15 mouse cellular contexts compared by ENCODE assay signal in genomic region chr4:63232542-63233020, GRCm38 (mm10). TPM values are rescaled to one million over a fixed set of nuclear protein-coding genes. Genes with fewer than 3 reads are reported as not detected.
DNase-seq lines count a peak whose midpoint lies in the region; ATAC-seq and TF ChIP-seq lines count a peak whose summit lies in the region.
"Had no signal": no experiment of that assay in that cellular context is flagged by ENCODE, and none has a peak within 500 bp of the region (broad histone marks: within the 10 kb centered on the region; RNA-seq: fewer than 3 reads in every experiment).

No protein-coding gene starts in this region.

- no peak overlapping the region for H3K4me3 ChIP-seq in kidney, embryonic 14.5 days (ENCODE audit: low read length)
- H3K4me3 ChIP-seq in intestine, postnatal 0 days (ENCODE audit: low read depth, low read length), result no peak overlapping the region
- H3K4me3 ChIP-seq in stomach, embryonic 14.5 days (ENCODE audit: low read depth, low read length), result no peak overlapping the region
- H3K4me3 ChIP-seq: erythroblast, embryonic 14.5 days; gastrocnemius, adult 2 months; neural tube, embryonic 12.5 days had no signal

- peaks cover 49% of the 10 kb centered on the region for H3K4me1 ChIP-seq in kidney, embryonic 14.5 days (ENCODE audit: control insufficient read depth, insufficient read depth, low read length)
- H3K4me1 ChIP-seq in intestine, postnatal 0 days (replicated peaks; ENCODE audit: control insufficient read depth, insufficient read depth, low read length), result peaks cover 10% of the 10 kb centered on the region
- peaks cover 37% of the 10 kb centered on the region for H3K4me1 ChIP-seq in stomach, embryonic 14.5 days (ENCODE audit: control insufficient read depth, insufficient read depth, low read length)

- H3K27me3 ChIP-seq in kidney, embryonic 14.5 days (ENCODE audit: control insufficient read depth, insufficient read depth, low read length), result no peaks in the 10 kb centered on the region
- H3K27me3 ChIP-seq in intestine, postnatal 0 days (replicated peaks; ENCODE audit: control insufficient read depth, insufficient read depth, low read length), result no peaks in the 10 kb centered on the region
- no peaks in the 10 kb centered on the region for H3K27me3 ChIP-seq in stomach, embryonic 14.5 days (ENCODE audit: control insufficient read depth, insufficient read depth, low read length)
- H3K27me3 ChIP-seq: neural tube, embryonic 12.5 days had no signal

- no peak overlapping the region for H3K4me2 ChIP-seq in kidney, embryonic 14.5 days (replicated peaks; ENCODE audit: low read depth, low read length)
- no peak overlapping the region for H3K4me2 ChIP-seq in intestine, postnatal 0 days (replicated peaks; ENCODE audit: low read depth)
- H3K4me2 ChIP-seq in stomach, embryonic 14.5 days (replicated peaks; ENCODE audit: low read depth, low read length), result no peak overlapping the region
- H3K4me2 ChIP-seq: midbrain, embryonic 11.5 days; neural tube, embryonic 12.5 days had no signal

- peaks cover 6% of the 10 kb centered on the region; the same call in 1 of the 2 replicates for H3K36me3 ChIP-seq in kidney, embryonic 14.5 days (ENCODE audit: control insufficient read depth, insufficient read depth, low read length)
- H3K36me3 ChIP-seq in intestine, postnatal 0 days (ENCODE audit: control insufficient read depth, insufficient read depth), result no peaks in the 10 kb centered on the region
- H3K36me3 ChIP-seq in stomach, embryonic 14.5 days (ENCODE audit: control insufficient read depth, insufficient read depth, low read length), result peaks cover 29% of the 10 kb centered on the region
- H3K36me3 ChIP-seq: neural tube, embryonic 12.5 days had no signal

- H3K27ac ChIP-seq in kidney, embryonic 14.5 days (ENCODE audit: low read depth, low read length), result no peak overlapping the region
- no peak overlapping the region; the same call in 1 of the 2 replicates for H3K27ac ChIP-seq in intestine, postnatal 0 days (ENCODE audit: low read depth, low read length)
- peak overlapping the region; percentile 87; the same call in 1 of the 2 replicates for H3K27ac ChIP-seq in stomach, embryonic 14.5 days (ENCODE audit: low read length)
- H3K27ac ChIP-seq: gastrocnemius, adult 2 months; neural tube, embryonic 12.5 days had no signal

- DNase-seq in adrenal gland, adult (ENCODE audit: inconsistent age in 2 of 2, low spot score in 1 of 2), result peak; percentile 32 to 71
- no peak for DNase-seq in adrenal gland, postnatal 10 days
- peak; percentile 95 for DNase-seq in kidney, adult 11 months
- DNase-seq in gastrocnemius, postnatal 36 days, result no peak
- DNase-seq in thymus, postnatal 0 days (ENCODE audit: low spot score), result no peak
- DNase-seq: gastrocnemius, adult 2 months; right cerebral cortex, postnatal 14 days had no signal

- H3K9ac ChIP-seq in kidney, embryonic 14.5 days (ENCODE audit: low read depth, low read length), result no peak overlapping the region
- H3K9ac ChIP-seq in intestine, postnatal 0 days (ENCODE audit: low read depth, low read length), result no peak overlapping the region
- H3K9ac ChIP-seq in stomach, embryonic 14.5 days (replicated peaks; ENCODE audit: low read depth, low read length), result no peak overlapping the region
- H3K9ac ChIP-seq: neural tube, embryonic 12.5 days had no signal

- H3K9me3 ChIP-seq in kidney, embryonic 14.5 days (ENCODE audit: control insufficient read depth, low read length), result no peaks in the 10 kb centered on the region
- H3K9me3 ChIP-seq in intestine, postnatal 0 days (ENCODE audit: control insufficient read depth), result no peaks in the 10 kb centered on the region
- no peaks in the 10 kb centered on the region for H3K9me3 ChIP-seq in stomach, embryonic 14.5 days (ENCODE audit: control insufficient read depth, low read depth, low read length)
- H3K9me3 ChIP-seq: neural tube, embryonic 12.5 days had no signal

- ATAC-seq in kidney, embryonic 14.5 days (ENCODE audit: low FRiP score, low TSS enrichment), result no peak
- peak; percentile 37; the same call in 1 of the 2 replicates for ATAC-seq in intestine, postnatal 0 days
- ATAC-seq in stomach, embryonic 14.5 days (ENCODE audit: insufficient number of reproducible peaks, insufficient read depth, low FRiP score, low read depth), result no peak
- ATAC-seq: activated CD4-positive, CD25-positive, alpha-beta regulatory T cell, adult 4 months; hindbrain, embryonic 16.5 days had no signal

- intact Hi-C loops in gastrocnemius, postnatal 36 days (cut with DNase I), result no loop called here

- WGBS in kidney, embryonic 14.5 days, result 63% methylated on average over 2 of the region's 2 CpGs
- WGBS in intestine, postnatal 0 days, result 43% methylated on average over 2 of the region's 2 CpGs
- 49% methylated on average over 2 of the region's 2 CpGs for WGBS in stomach, embryonic 14.5 days

- TF ChIP-seq CTCF in intestine, postnatal 0 days (IDR thresholded peaks at IDR 0.05; ENCODE audit: low read depth), result no peak

RNA-seq across cellular contexts. Expression of gene Col27a1, which starts 18.8 kb away (rescaled TPM):
- total RNA-seq in adrenal gland, postnatal 10 days (2021), result 10 to 100 TPM; 11.4 to 15.2 TPM
- polyA plus RNA-seq in kidney, embryonic 14.5 days (2014; fragmentation: Nextera tagmentation; extraction: Ambion mirVana), result 8.8 and 10.6 TPM in 2 replicates
- 5.0 and 7.2 TPM in 2 replicates for polyA plus RNA-seq in intestine, postnatal 0 days (2015; fragmentation: Nextera tagmentation; extraction: Ambion mirVana)
- 23.6 and 24.8 TPM in 2 replicates for polyA plus RNA-seq in stomach, embryonic 14.5 days (2014; fragmentation: Nextera tagmentation; extraction: Ambion mirVana)
- total RNA-seq in gastrocnemius, postnatal 36 days (2021), result under 1 TPM; 0.61 to 0.64 TPM
- polyA plus RNA-seq in thymus, postnatal 0 days (2015; fragmentation: Nextera tagmentation; extraction: Ambion mirVana), result 1.8 and 1.9 TPM in 2 replicates

Comparison
In these comparisons a context has a peak if more than half of its experiments do, and no peak if none do; other contexts are left out.
1. DNase-seq: peak in adrenal gland, adult (2 of 2) and kidney, adult 11 months (single experiment); none in adrenal gland, postnatal 10 days (single experiment), gastrocnemius, postnatal 36 days (0 of 2) and thymus, postnatal 0 days (single experiment).